Mouse (Mus musculus) adrenal gland, adult 18-20 months (tissue): ENCODE data around the gene Tmem190. TPM values are rescaled to one million over a fixed set of nuclear protein-coding genes. Genes with fewer than 3 reads are reported as not detected.
"Not testable (repeated sequence)": the region's sequence is repeated elsewhere in the genome, so short reads cannot be mapped to it uniquely, and the experiment has no call there.

Experiments
- DNase-seq, 2 experiments: peaks; one replicate each; pipeline ENCODE4 v3.0.0; 2021 to 2022; ENCODE audit warnings: low spot score in 2 of 2
- total RNA-seq, 2 experiments: library from RNA; stranded (reverse); gene quantifications; 1 replicate in 1 of 2; 2 replicates in 1 of 2; pipeline ENCODE4 v1.2.3; 2021

Gene Tmem190
- total RNA-seq, 2 experiments from 2014 or later, result not detected

- DNase-seq, result no peak
These were observed 11.5 kb upstream of the Tmem190 start, which contains the start of gene Fam71e2 for GRCm38 (mm10) chr7:4771202-4771601. Gene Fam71e2, minus strand, starts transcription at chr7:4771302.

- DNase-seq, result no peak
These were observed 6.6 kb upstream of the Tmem190 start for GRCm38 (mm10) chr7:4776131-4776530.

DNA sequence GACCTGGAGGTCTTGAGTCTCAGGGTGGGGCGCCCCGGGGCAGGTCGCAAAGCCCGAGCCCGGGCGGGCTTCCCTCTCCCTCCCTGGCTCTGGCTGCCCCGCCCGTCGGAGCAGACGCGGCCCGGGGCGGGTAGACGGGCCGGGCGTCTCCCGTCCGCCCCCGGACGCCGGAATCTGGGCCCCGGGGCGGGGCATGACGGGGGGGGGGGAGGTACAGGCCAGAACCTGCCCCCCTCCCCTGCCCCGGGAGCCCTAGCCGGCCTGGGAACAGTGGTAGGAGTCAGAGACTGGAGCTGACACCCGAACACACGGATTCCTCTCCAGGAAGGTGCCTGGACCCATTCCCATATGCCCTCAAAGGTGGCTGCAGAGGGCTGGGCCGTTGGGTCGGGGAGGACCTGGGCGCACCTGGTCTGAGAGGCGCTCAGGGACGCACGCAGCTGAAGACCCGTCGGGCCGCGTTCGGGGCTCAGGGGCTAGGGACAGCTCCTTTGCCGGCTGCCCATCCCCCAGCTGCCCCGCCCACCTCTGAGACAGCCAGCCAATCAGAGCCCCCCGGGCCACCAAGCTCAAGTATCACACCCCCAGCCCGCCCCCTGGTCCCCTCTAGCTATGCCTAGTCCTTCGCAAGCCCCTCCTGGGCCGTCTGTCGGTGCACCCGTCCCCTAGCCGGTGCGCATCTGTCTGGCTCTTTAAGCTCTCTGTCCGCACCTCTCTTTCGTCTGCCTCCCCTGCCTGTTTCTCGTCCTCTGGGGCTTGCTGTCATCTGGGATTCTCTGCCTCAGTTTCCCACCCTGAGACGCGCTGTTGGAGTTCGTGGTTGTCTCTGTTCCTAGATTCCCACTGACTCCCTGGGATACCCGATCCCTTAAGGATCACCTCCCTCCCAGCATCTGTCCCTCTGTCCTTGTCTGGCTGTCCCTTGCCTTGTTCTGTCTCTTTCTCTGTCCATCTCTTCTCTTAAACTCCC, 5.6 kb upstream of the Tmem190 start:
- DNase-seq, result peak; percentile 43 to 53

DNA sequence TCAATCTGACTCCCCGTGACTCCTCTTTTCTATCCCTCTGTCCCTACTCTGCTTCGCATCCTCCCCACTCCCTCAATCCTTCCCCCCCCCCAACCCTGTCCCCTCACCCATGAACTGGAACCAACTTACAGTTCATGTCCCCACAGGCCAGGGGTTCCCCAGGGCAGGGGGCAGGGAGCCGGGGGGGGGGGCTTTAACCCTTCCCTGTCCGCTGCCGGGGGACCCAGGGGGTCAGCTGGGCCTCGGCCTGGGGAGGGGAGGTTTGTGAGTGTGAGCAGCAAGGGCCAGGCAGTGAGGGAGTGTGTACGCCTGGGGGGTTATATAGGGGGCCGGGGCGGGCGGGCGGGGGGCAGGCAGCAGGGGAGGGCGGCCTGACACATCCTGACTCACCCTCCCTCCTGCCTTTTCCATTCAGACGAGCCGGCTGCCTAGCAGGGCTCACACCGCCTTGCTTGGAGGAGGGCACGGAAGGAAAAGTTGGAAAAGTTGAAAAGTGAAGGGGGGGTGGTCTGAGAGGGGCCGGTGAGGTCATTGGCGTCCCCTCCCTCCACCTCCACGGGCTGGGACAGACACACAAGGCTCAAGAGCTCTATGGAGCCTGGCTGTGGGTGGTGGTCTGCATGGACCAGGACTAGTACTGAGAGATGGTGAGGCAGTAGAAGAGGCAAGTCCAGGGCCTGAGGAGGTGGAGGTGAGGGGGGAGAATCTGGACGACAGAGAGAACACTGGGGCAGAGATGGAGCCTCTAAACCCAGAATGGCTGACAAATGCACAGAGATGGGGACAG, 4.7 kb upstream of the Tmem190 start:
- DNase-seq, result no peak

- no peak for DNase-seq
These were observed 2.8 kb upstream of the Tmem190 start for GRCm38 (mm10) chr7:4779921-4780320.

DNA sequence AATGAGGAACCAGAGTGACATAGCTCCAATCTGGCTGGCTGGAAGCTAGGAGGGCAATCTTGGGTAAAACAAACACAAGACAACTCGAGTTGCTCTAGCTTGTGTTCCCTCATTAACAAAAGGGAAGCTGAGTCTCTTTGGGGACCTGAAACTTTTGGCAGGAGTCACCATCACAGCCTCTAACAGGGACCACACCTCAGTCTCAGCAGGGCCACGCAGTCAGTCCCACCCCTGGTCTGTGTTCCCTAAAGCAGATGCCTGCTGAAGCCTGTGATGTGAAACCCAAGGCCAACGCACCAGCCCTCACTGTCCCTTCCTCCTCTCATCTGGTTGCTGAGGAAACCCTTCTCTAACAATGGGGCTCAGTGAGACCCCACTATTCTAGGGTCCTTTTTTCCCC, 607 bp upstream of the Tmem190 start:
- DNase-seq, result no peak

DNA sequence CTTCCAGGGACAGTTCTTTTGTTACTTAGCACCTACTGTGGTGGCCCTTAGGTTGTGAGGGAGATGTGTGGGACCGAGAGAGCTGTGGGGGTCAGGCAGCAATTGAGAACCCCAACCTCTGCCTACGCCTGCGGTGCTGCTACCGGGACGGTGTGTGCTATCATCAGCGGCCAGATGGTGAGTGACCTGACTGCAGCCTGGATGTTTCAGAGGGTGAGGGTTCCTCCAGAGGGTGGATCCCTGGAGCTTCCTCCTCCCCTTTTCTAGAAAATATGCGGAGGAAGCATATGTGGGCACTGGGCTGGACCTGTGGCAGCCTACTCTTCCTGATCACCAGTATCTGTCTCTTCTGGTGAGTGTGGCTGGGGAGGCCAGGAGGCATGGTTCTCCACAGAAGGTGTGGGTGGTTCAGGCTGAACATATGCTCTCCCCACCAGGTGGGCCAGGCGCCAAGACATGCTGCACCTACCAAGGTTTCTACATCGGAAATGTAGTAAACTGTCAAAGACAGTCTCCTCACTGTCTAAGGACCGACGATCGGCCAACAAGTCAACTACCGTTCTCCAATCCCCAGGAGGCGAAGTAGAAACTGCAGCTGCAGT, 1.0 kb downstream of the Tmem190 start:
- DNase-seq, result no peak

DNA sequence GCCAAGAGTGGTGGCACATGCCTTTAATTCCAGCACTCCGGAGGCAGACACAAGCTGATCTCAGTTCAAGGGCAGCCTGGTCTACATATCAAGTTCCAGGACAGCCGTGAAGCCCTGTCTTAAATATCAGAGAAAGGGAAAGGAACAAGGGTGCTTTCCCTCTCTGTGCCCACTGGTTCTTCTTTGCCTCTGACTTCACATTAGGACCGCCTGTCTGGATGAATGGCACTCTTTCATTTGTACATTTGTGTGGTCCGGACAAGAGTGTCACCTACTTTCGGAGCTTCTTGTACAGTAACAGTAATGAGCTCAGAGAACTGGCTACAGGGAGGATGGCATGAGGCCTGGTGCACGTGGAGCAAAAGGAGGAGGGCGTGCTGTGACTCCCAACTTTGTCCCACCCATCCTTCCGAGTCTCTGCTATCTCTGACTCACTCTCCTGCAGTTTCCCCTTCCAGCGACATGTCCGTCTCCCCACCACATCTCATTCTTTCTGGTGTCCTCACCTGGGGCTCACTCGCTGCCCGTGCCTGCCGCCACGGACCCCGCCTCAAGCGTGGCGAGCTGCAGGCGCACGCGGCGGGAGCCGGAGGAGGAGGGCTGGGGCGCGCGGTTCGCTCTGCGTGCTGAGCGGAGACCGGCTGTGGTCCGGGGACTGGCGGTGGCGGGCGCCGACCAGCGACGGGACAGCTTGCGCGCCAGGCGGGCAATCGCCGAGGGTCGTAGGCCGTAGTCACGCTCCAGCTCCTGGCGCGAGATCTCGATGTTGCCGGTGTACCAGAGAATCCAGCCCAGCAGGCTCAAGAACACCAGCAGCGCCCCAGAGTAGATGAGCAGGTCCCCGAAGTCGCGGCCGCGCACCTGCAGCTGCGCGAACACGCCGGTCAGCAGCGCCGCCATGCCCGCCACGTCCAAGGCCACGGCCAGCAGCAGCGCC, 6.0 kb downstream of the Tmem190 start:
- peak; percentile 61 to 75 for DNase-seq

GRCm38 (mm10) chr7:4789436-4789935, 6.7 kb downstream of the Tmem190 start, which contains the start of gene Tmem238:
Gene Tmem238, minus strand, starts transcription at chr7:4789656.
- DNase-seq, result peak in 1 of 2 experiments; percentile 61

DNA sequence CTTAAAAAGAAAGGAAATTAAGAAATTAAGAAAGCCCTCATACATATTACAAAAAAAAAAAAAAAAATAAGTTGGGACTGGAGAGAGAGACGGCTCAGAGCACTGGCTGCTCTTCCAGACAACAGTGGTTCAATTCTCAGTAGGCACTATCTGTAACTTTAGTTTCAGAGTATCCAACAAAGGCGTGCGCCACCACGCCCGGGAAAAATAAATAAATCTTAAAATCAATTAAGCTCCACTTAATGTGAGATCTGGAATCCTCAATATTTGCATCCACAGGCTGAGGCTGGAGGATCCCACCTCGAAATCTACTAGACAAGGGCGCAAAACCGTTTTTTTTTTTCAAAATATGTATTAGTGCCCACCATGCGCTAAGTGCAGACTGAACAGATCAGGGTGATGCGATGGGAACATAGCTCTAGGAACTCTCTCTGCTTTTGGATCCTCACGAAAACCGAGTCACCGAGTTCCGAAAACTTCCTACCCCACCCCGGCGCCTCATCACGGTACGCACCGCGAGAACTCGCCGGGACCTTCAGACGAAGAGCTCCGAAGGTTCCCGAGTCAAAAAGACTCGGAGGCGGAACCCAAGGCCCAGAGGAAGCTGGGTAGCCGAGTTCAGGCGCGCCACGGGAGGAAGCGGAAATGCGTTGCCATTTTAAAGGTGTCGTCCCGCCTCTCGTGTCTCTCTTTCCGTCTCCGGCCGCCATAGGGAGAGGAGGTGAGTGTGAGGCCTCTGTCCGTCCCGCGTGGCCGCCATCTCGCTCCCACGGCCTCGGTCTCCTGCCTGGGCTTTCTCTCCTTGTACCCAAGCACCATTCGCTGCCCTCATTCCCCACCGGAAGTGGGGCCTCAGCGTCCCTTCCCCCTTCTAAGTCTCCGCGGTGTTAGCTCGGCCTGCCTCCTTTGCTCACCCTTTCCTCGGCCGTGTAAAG, 9.8 kb downstream of the Tmem190 start, which contains the start of gene Rpl28:
TSS of gene Rpl28 (plus strand) at position 597 of the 935 bp plus-strand sequence.
- DNase-seq, result peak; percentile 88 to 95

DNA sequence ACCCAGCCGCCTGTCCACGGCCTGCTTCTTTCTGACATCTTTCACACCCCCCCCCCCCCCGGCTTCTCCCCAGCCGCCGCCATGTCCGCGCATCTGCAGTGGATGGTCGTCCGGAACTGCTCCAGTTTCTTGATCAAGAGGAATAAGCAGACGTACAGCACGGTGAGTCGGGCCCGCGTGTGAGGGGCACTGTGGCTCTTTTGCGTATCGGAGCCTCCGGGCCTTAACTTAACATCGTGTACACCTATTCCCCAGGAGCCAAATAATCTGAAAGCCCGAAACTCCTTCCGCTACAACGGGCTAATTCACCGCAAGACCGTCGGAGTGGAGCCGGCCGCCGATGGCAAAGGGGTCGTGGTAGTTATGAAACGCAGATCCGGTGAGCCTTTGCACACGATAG, 10.5 kb downstream of the Tmem190 start:
- not testable (repeated sequence) for DNase-seq

DNA sequence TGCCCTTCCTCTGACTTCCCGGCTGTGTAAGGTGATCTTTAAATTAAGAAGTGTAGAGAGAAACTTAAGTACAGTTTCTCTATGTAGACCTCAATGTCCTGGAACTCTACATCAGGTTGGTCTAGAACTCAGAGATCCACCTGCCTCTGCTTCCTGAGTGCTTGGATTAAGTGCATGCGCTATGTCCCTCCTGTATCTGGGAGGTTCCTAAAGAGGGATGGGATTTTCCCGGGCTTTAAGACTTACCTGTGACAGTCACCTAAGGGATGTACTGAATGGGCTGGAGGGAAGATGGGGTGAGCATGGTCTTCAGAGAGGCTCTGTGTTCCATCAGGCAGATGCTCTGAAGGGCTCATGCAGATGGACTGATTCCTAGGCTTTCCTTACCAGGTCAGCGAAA, 10.9 kb downstream of the Tmem190 start:
- DNase-seq, result no peak

DNA sequence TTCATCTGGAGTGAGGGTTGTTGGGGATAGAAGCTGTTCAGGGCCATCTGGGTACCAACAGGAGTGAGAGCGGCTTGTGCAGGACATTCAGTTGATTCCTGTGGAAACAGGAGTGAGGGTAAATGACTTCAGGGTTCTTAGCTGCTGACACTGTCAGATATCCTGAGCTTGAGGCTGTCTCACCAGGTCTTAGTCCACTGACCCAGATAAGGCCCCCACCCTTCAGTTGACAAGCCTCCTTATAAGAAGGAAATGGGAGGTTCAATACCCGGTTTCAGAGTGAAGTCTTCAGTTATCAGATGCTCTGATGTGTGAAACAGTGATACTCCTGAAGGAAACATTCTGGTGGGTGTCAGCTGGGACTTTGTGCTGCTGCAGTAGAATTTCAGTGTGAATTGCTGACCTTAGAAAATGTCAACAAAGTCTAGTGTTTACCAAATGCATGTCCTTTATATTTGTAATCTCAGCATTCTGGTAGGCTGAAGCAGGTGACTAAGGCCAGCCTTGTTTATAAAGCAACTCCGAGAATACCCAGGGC, 12.0 kb downstream of the Tmem190 start:
- DNase-seq, result no peak

- no peak for DNase-seq
These were observed 13.2 kb downstream of the Tmem190 start for GRCm38 (mm10) chr7:4795767-4796433.

DNA sequence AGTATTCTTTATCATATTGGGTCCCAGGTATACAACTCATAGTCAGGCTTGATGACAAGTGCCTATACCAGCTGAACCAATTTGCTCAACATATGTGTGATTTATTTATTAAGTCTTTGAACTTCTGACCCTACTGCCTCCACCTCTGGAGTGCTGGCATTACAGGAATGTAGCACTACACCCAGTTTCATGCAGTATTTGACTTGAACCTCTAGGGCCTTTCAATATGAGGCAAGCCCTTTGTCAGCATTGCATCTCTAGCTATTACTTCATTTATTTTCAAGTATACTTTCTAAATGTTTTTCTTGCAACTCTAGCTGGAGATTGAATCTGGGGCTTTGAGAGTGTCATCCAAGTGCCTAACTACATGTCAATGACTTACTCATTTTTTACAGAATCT, 19.5 kb downstream of the Tmem190 start:
- DNase-seq, result no peak

DNA sequence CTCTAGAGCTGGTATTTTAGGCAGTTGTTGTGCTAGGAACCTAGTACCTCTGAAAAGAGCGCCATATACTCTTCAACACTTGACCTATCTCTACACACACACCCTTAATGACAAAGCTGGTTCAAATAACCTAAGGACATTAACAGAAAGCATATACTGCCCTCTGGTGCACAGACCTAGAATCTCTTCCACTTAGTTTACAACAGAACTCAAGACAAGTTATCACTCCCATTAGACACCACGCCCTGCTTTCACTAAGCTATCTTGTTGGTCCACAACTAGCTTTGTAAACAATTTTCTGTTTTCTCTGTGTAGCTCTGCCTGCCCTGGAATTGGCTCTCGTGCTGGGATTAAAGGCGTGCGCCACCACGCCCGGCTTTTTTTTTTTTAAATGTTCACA, 24.0 kb downstream of the Tmem190 start:
- DNase-seq, result no peak

- not testable (repeated sequence) for DNase-seq
These were observed 28.4 kb downstream of the Tmem190 start for GRCm38 (mm10) chr7:4811131-4811530.

- DNase-seq, result peak in 1 of 2 experiments; percentile 57
These were observed 29.1 kb downstream of the Tmem190 start for GRCm38 (mm10) chr7:4811842-4812302.
